Mouse (Mus musculus): ENCODE results near the gene Ubash3b.

The Ubash3b gene

DNA sequence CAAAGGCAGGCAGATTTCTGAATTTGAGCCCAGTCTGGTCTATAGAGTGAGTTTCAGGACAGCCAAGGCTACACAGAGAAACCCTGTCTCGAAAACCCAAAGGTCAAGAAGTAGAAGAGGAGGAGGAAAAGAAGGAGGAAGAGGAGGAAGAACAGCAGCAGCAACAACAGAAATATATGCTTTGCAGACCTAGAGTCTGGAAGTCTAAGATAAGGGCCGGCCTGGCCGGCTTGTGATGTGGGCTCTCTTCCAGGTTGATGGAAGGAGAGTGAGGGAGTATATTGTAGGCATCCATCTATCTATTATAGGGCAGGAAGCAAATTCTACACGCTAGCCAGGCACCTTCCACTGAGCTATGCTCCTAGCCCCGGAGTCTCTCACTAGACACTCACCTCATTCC lies 92.0 kb downstream of the Ubash3b start:
- in situ Hi-C loops (cut with MboI; ENCODE audit: unreplicated experiment in 2 of 2): no loop called here

GRCm38 (mm10) chr9:41061446-41061845 lies 100.1 kb downstream of the Ubash3b start:
- in situ Hi-C loops (cut with MboI; ENCODE audit: unreplicated experiment in 2 of 2): no loop called here

DNA sequence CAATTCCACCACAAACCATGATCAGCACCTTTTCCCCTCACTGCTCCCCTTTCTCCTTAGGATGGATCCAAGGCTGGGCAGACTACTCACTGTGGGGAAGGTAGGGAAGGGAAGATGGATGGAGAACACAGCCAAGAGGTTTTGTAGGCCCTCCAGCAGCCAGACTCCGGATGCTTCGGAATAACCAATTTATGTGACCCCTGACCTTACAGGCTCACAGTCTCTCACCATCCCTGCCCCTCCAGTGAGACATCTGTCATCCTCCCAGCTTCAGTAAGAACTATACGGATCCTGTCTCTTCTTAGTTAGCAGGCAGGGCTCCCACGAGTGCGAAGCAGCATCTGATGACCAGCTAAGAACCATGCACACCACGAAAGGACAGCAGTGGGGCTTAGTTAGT lies 100.9 kb downstream of the Ubash3b start:
- in situ Hi-C loops (cut with MboI; ENCODE audit: unreplicated experiment in 2 of 2): no loop called here

GRCm38 (mm10) chr9:41058765-41059535 lies 102.5 kb downstream of the Ubash3b start:
- in situ Hi-C loops (cut with MboI; ENCODE audit: unreplicated experiment in 2 of 2): no loop called here

DNA sequence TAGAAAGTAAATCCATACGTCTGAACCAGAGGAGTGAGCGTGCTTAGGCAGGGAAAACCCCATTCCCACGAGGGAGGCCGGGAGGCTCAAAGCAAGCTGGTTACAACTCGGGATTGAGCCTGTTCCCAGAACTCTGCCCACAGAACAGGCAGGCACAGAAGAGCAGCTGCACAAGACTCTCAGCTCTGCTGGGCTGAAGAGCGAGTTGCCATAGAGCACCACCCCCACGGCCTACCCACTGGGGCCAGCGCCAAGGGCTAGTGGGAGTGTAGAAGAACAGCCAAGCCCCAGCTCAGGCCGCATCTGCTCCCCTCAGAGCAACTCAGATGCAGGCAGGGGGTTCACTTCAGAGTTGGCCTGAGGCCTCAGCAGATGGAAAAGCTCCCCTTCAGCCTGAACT lies 107.3 kb downstream of the Ubash3b start:
- in situ Hi-C loops (cut with MboI; ENCODE audit: unreplicated experiment in 2 of 2): no loop called here

DNA sequence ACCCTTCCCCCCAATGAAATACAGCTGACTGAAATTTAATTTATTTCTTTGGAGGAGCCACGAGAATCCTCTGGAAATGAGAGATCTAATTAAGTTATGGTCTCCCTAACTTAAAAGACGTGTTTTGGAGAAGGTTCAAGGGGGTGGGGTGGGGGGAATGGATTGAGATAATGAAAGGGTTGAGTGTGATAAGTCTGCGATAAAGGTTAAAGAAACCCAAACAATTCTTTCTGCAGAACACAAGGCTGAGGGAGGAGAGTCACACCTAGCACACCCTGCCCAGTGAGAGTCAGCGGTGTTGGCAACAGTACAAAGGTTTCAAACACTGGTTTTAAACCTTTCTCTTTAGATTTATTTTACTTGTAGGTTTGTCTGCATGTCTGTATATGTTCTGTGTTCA lies 108.0 kb downstream of the Ubash3b start:
- in situ Hi-C loops (cut with MboI; ENCODE audit: unreplicated experiment in 2 of 2): no loop called here

- in situ Hi-C loops (cut with MboI; ENCODE audit: unreplicated experiment in 2 of 2): no loop called here
Observed at GRCm38 (mm10) chr9:41051080-41051932, 110.2 kb downstream of the Ubash3b start.

- in situ Hi-C loops (cut with MboI; ENCODE audit: unreplicated experiment in 2 of 2): no loop called here
Observed at GRCm38 (mm10) chr9:41050331-41051079, 111.0 kb downstream of the Ubash3b start.

- in situ Hi-C loops (cut with MboI; ENCODE audit: unreplicated experiment in 2 of 2): loop anchor here (5.0 kb wide), 2 partner anchors 133 to 138 kb away; no protein-coding TSS in a partner anchor
Observed at GRCm38 (mm10) chr9:41049282-41049681, 112.2 kb downstream of the Ubash3b start.

- in situ Hi-C loops (cut with MboI; ENCODE audit: unreplicated experiment in 2 of 2): loop anchor here (5.0 kb wide), 2 partner anchors 133 to 138 kb away; no protein-coding TSS in a partner anchor
Observed at GRCm38 (mm10) chr9:41048820-41049219, 112.7 kb downstream of the Ubash3b start.

GRCm38 (mm10) chr9:41048216-41048615 lies 113.3 kb downstream of the Ubash3b start:
- in situ Hi-C loops (cut with MboI; ENCODE audit: unreplicated experiment in 2 of 2): loop anchor here (5.0 kb wide), 2 partner anchors 134 to 139 kb away; no protein-coding TSS in a partner anchor

DNA sequence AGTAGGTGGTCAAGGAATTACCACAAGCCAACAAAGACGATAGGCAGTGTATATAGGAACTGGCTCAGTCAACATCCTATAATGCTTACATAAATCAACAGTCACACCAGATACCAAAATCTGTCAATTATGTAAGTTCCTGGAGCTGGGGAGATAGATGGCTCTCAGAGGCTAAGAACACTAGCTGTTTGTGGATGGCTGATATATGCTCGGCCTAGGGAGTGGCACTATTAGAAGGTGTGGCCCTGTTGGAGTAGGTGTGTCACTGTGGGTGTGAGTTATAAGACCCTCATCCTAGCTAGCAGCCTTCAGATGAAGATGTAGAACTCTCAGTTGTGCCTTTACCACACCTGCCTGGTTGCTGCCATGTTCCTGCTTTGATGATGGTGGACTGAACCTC lies 113.8 kb downstream of the Ubash3b start:
- in situ Hi-C loops (cut with MboI; ENCODE audit: unreplicated experiment in 2 of 2): loop anchor here (5.0 kb wide), 2 partner anchors 135 to 140 kb away; no protein-coding TSS in a partner anchor

- in situ Hi-C loops (cut with MboI; ENCODE audit: unreplicated experiment in 2 of 2): loop anchor here (5.0 kb wide), 2 partner anchors 138 to 143 kb away; no protein-coding TSS in a partner anchor
Observed at GRCm38 (mm10) chr9:41044626-41045025, 116.9 kb downstream of the Ubash3b start.

GRCm38 (mm10) chr9:41043641-41044040 lies 117.9 kb downstream of the Ubash3b start:
- in situ Hi-C loops (cut with MboI; ENCODE audit: unreplicated experiment in 2 of 2): no loop called here

- in situ Hi-C loops (cut with MboI; ENCODE audit: unreplicated experiment in 2 of 2): no loop called here
Observed at GRCm38 (mm10) chr9:41041404-41041803, 120.1 kb downstream of the Ubash3b start.

DNA sequence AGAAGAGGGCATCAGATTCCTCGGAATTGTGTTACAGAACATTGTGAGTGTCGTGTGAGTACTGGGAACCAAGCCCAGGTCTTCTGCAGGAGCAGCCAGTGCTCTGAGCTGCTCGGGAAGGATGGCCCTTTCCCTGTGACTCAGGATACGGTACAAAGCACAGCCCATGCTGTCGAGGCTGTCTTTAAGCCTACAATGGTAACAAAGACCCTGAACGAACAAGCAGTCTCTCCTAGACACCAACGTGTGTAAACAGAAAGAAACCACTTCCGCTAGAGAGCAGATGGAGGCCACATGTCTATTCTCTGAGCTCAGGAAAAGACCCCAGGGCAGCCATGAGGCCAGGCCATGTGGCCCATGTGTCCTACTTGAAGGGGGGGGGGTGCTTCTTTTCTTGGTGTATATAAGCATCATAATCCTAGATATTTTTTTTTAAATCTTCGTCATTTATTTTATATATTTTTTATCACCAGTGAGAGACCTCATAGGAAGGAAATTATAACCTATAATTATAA lies 123.3 kb downstream of the Ubash3b start:
- in situ Hi-C loops (cut with MboI; ENCODE audit: unreplicated experiment in 2 of 2): no loop called here

DNA sequence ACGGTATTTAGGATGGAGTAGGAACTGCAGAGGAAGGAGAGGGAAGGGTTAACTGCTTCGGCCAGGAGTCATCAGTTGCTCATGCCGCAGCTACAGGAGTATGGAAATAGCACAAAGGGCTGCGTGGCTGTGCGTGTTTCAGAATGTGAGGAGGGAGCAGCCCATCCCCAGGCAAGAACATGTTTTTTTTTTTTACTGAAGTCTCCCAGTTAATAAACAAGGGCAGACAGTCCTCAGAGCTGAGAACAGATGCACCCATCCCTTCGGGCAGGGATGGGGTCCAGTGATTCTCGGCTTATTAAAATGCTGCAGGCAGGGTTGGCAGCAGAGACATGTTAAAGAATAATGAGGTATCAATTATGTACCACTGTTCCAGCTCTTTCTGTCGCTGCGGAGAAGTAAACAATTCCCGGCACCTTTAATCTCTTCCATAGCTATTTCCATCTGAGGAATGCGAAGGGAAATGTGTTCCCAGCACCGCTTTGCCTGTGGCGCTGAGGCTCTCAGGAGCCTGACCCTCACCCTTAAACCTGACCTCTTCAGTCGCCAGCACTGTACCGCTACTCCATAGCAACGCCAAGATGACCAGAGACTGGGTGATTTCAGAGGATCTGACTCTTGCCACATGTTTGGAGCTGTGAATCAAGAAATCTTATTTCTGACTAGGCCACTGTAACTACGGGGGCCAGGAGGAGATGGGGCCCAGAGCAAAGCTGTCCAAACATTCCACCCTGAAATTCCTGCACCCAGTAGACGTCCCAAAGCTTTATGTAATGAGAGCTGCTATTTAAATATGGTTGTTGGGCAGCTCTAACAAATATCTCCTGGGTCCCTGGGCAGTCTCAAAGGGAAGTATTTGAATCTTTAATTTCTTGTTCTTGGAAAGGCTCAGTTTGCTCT lies 129.7 kb downstream of the Ubash3b start:
- in situ Hi-C loops (cut with MboI; ENCODE audit: unreplicated experiment in 2 of 2): no loop called here

- in situ Hi-C loops (cut with MboI; ENCODE audit: unreplicated experiment in 2 of 2): loop anchor here in 1 of 2 experiments (5.0 kb wide), 1 partner anchor 198 kb away; no protein-coding TSS in a partner anchor
Observed at GRCm38 (mm10) chr9:41029827-41030226, 131.7 kb downstream of the Ubash3b start.

DNA sequence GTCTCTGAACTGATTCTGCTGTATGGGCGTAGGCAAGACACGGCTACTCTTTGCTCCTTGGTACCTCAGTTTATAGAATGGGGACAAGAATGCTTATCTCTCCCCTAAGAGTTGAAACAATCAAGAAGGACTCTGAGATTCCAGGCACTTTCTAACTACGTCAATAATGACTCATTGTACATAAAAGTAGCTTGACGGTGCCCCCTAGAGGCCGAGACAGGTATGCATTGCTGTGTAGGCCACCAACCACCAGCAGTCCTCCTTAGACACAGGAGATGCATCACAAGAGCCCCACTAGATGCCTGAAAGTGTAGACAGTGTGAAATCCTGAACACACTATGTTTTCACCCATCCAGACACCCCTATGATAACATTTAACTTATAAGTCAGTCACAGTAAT lies 133.0 kb downstream of the Ubash3b start:
- in situ Hi-C loops (cut with MboI; ENCODE audit: unreplicated experiment in 2 of 2): loop anchor here in 1 of 2 experiments (5.0 kb wide), 1 partner anchor 196 kb away; no protein-coding TSS in a partner anchor

All from v-Abl transformed pro-B cells (cell line).